Mouse (Mus musculus) stomach, postnatal 0 days (tissue): ENCODE measurements around the gene Slc25a45.

Experiments used
- CTCF ChIP-seq: IDR thresholded peaks from 2 replicates; pipeline ENCODE4 v1.5.1; 2016; ENCODE audit warnings: antibody characterized with exemption, low read depth, mild to moderate bottlenecking, moderate library complexity
- EP300 ChIP-seq: optimal IDR thresholded peaks from 2 replicates; pipeline ENCODE3; 2016; ENCODE audit warnings: antibody characterized with exemption

DNA sequence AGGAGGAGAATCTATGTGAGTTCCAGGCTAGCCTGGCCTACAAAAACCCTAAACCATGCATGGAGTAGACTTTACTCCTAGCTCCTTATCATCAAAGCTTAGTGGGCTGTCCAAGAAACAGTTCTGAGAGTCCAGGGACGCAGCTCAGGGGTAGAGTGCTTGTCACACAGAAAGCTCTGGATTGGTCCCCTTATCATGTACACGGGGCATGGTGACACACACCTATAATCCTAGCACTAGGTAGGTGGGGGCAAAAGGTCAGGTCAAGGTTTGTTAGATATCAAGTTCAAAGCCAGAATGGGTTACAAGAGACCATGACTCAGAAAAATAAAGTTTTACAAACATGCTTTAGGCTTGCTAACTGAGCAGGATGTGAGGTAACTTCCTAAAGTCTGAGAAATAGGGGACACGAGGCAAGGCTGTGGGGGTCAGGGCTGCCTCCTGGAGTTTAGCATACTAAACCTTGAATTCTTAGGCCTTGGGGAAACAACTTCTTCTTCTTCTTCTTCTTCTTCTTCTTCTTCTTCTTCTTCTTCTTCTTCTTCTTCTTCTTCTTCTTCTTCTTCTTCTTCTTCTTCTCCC is 9.7 kb downstream of the Slc25a45 start:
- no peak for TF ChIP-seq EP300
- no peak for TF ChIP-seq CTCF
